Mouse (Mus musculus) MEL (cell line): ENCODE data around the gene Pfn1. TPM values are rescaled to one million over a fixed set of nuclear protein-coding genes. Genes with fewer than 3 reads are reported as not detected.
A peak's percentile ranks its signal among the peaks of the same experiment; 100 is the strongest.

Experiments used
- DNase-seq: peaks from one replicate; pipeline ENCODE4 v3.0.0; 2011; ENCODE audit warnings: low read depth, low spot score
- H3K27ac ChIP-seq: 2 replicates; pipeline ENCODE4 v1.5.1; 2012; ENCODE audit warnings: low read depth, mild to moderate bottlenecking, control low read depth, low read length, moderate library complexity; ENCODE audit not compliant: control insufficient read depth
- H3K27me3 ChIP-seq, 2 experiments: fragments of 150-350 bp in 1 of 2; sonication (generic) in 1 of 2; 2 replicates each; pipeline ENCODE4 v1.6.1; 2012; ENCODE audit warnings: low read length in 2 of 2, mild to moderate bottlenecking in 2 of 2, improper control_type of control experiment in 1 of 2, moderate library complexity in 1 of 2; ENCODE audit not compliant: insufficient read depth in 2 of 2, control insufficient read depth in 1 of 2
- H3K36me3 ChIP-seq, 2 experiments: 2 replicates each; pipeline ENCODE4 v1.6.1; 2012 to 2014; ENCODE audit warnings: low read length in 2 of 2, improper control_type of control experiment in 1 of 2, inconsistent platforms in 1 of 2, mild to moderate bottlenecking in 1 of 2; ENCODE audit not compliant: insufficient read depth in 2 of 2, control insufficient read depth in 1 of 2
- H3K4me1 ChIP-seq, 2 experiments: fragments of 150-350 bp in 1 of 2; sonication (generic) in 1 of 2; 2 replicates each; pipeline ENCODE4 v1.6.1; 2012; ENCODE audit warnings: low read length in 2 of 2, improper control_type of control experiment in 1 of 2, mild to moderate bottlenecking in 1 of 2; ENCODE audit not compliant: insufficient read depth in 2 of 2, control insufficient read depth in 1 of 2
- H3K4me3 ChIP-seq, 2 experiments: fragments of 150-350 bp in 1 of 2; sonication (generic) in 1 of 2; 2 replicates each; pipeline ENCODE4 v1.5.1; 2012; ENCODE audit warnings: low read depth in 2 of 2, low read length in 2 of 2, mild to moderate bottlenecking in 2 of 2, moderate library complexity in 2 of 2, control low read depth in 1 of 2, improper control_type of control experiment in 1 of 2; ENCODE audit not compliant: control insufficient read depth in 1 of 2, insufficient read depth in 1 of 2
- H3K79me2 ChIP-seq: 2 replicates; pipeline ENCODE4 v1.6.1; 2012; ENCODE audit warnings: mild to moderate bottlenecking, low read length, moderate library complexity; ENCODE audit not compliant: control insufficient read depth, poor library complexity, insufficient read depth
- H3K9ac ChIP-seq: 2 replicates; pipeline ENCODE4 v1.6.1; 2012; ENCODE audit warnings: low read depth, mild to moderate bottlenecking, control low read depth, low read length, moderate library complexity; ENCODE audit not compliant: control insufficient read depth, poor library complexity, severe bottlenecking
- H3K9me3 ChIP-seq: fragments of 150-350 bp; sonication (generic); replicated peaks from 2 replicates; pipeline ENCODE4 v1.6.1; 2012; ENCODE audit warnings: mild to moderate bottlenecking, low read length, improper control_type of control experiment, moderate library complexity; ENCODE audit not compliant: insufficient read depth
- BHLHE40 ChIP-seq: IDR thresholded peaks from 2 replicates; pipeline ENCODE4 v1.6.1; 2012; ENCODE audit warnings: low read depth, mild to moderate bottlenecking, inconsistent platforms, low read length, improper control_type of control experiment, borderline replicate concordance
- CTCF ChIP-seq, 3 experiments: IDR thresholded peaks in 2 of 3; conservative IDR thresholded peaks in 1 of 3; 2 replicates each; pipeline ENCODE4 v1.5.1; 2011 to 2012; ENCODE audit warnings: low read length in 3 of 3, low read depth in 2 of 3, mild to moderate bottlenecking in 2 of 3, improper control_type of control experiment in 1 of 3, inconsistent platforms in 1 of 3, mixed read lengths in 1 of 3, moderate library complexity in 1 of 3; ENCODE audit not compliant: control insufficient read depth in 1 of 3, insufficient read depth in 1 of 3, poor library complexity in 1 of 3, severe bottlenecking in 1 of 3
- E2F4 ChIP-seq: IDR thresholded peaks from 2 replicates; pipeline ENCODE4 v1.6.1; 2011; ENCODE audit warnings: low read depth, low read length, improper control_type of control experiment, borderline replicate concordance
- ELF1 ChIP-seq: IDR thresholded peaks from 2 replicates; pipeline ENCODE4 v1.6.1; 2014; ENCODE audit warnings: low read depth, mild to moderate bottlenecking, inconsistent platforms, low read length, improper control_type of control experiment, moderate library complexity
- EP300 ChIP-seq, 2 experiments: IDR thresholded peaks; 2 replicates each; pipeline ENCODE4 v1.6.1; 2011; ENCODE audit warnings: improper control_type of control experiment in 2 of 2, low read length in 2 of 2, low read depth in 1 of 2, mild to moderate bottlenecking in 1 of 2
- ETS1 ChIP-seq: IDR thresholded peaks from 2 replicates; pipeline ENCODE4 v1.6.1; 2012; ENCODE audit warnings: low read depth, mild to moderate bottlenecking, inconsistent platforms, low read length, improper control_type of control experiment, moderate library complexity
- GATA1 ChIP-seq: IDR thresholded peaks from 2 replicates; pipeline ENCODE4 v1.6.1; 2011; ENCODE audit warnings: low read depth, low read length, improper control_type of control experiment
- JUND ChIP-seq: IDR thresholded peaks from 2 replicates; pipeline ENCODE4 v1.6.1; 2011; ENCODE audit warnings: low read depth, mild to moderate bottlenecking, improper control_type of control experiment, low read length
- KAT2A ChIP-seq: conservative IDR thresholded peaks from 2 replicates; pipeline ENCODE4 v1.6.1; 2012; ENCODE audit warnings: low read depth, low read length, improper control_type of control experiment, inconsistent platforms
- MAX ChIP-seq: IDR thresholded peaks from 2 replicates; pipeline ENCODE4 v1.6.1; 2011; ENCODE audit warnings: low read length, improper control_type of control experiment
- MAZ ChIP-seq: IDR thresholded peaks from 2 replicates; pipeline ENCODE4 v1.6.1; 2012; ENCODE audit warnings: low read depth, mild to moderate bottlenecking, inconsistent platforms, low read length, improper control_type of control experiment
- MEF2A ChIP-seq: IDR thresholded peaks from 2 replicates; pipeline ENCODE4 v1.6.1; 2014; ENCODE audit warnings: low read depth, mild to moderate bottlenecking, inconsistent platforms, low read length, improper control_type of control experiment; ENCODE audit not compliant: poor library complexity, insufficient replicate concordance, severe bottlenecking; ENCODE audit errors: extremely low read depth
- MXI1 ChIP-seq: IDR thresholded peaks from 2 replicates; pipeline ENCODE4 v1.6.1; 2011; ENCODE audit warnings: mild to moderate bottlenecking, low read depth, low read length, improper control_type of control experiment
- MYB ChIP-seq: IDR thresholded peaks from 2 replicates; pipeline ENCODE4 v1.6.1; 2011; ENCODE audit warnings: mild to moderate bottlenecking, low read depth, low read length, improper control_type of control experiment
- MYC ChIP-seq: IDR thresholded peaks from 2 replicates; pipeline ENCODE4 v1.6.1; 2011; ENCODE audit warnings: low read depth, mild to moderate bottlenecking, low read length, improper control_type of control experiment, moderate library complexity
- NELFE ChIP-seq: IDR thresholded peaks from 2 replicates; pipeline ENCODE4 v1.6.1; 2011; ENCODE audit warnings: low read depth, low read length, improper control_type of control experiment
- NRF1 ChIP-seq: IDR thresholded peaks from 2 replicates; pipeline ENCODE4 v1.6.1; 2014; ENCODE audit warnings: low read depth, mild to moderate bottlenecking, inconsistent platforms, low read length, improper control_type of control experiment, moderate library complexity; ENCODE audit not compliant: poor library complexity, insufficient read depth, severe bottlenecking
- POLR2A ChIP-seq, 2 experiments: IDR thresholded peaks; 2 replicates each; pipeline ENCODE4 v1.6.1; 2011 to 2012; ENCODE audit warnings: low read length in 2 of 2, mild to moderate bottlenecking in 2 of 2, control low read depth in 1 of 2, improper control_type of control experiment in 1 of 2, low read depth in 1 of 2, moderate library complexity in 1 of 2; ENCODE audit not compliant: control insufficient read depth in 1 of 2, insufficient read depth in 1 of 2, poor library complexity in 1 of 2
- POLR2AphosphoS2 ChIP-seq: IDR thresholded peaks from 2 replicates; pipeline ENCODE4 v1.6.1; 2011; ENCODE audit warnings: low read length, improper control_type of control experiment
- POLR2AphosphoS5 ChIP-seq: IDR thresholded peaks from 2 replicates; pipeline ENCODE4 v1.6.1; 2012; ENCODE audit warnings: low read depth, borderline replicate concordance, mild to moderate bottlenecking, inconsistent platforms, low read length, moderate library complexity, mixed read lengths
- RAD21 ChIP-seq: IDR thresholded peaks from 2 replicates; pipeline ENCODE4 v1.6.1; 2011; ENCODE audit warnings: mild to moderate bottlenecking, low read depth, low read length, improper control_type of control experiment
- RCOR1 ChIP-seq: IDR thresholded peaks from 2 replicates; pipeline ENCODE4 v1.6.1; 2012; ENCODE audit warnings: low read depth, mild to moderate bottlenecking, inconsistent platforms, low read length, improper control_type of control experiment
- SIN3A ChIP-seq: IDR thresholded peaks from 2 replicates; pipeline ENCODE4 v1.6.1; 2012; ENCODE audit warnings: low read length, improper control_type of control experiment, inconsistent platforms
- SMC3 ChIP-seq: IDR thresholded peaks from 2 replicates; pipeline ENCODE4 v1.6.1; 2011; ENCODE audit warnings: low read depth, low read length, improper control_type of control experiment
- TAL1 ChIP-seq: IDR thresholded peaks from 2 replicates; pipeline ENCODE4 v1.6.1; 2012; ENCODE audit warnings: mild to moderate bottlenecking, inconsistent platforms, low read length, moderate library complexity, mixed read lengths
- TBP ChIP-seq: IDR thresholded peaks from 2 replicates; pipeline ENCODE4 v1.8.0; 2011; ENCODE audit warnings: low read depth, low read length, improper control_type of control experiment
- TCF12 ChIP-seq: IDR thresholded peaks from 2 replicates; pipeline ENCODE4 v1.6.1; 2014; ENCODE audit warnings: low read depth, mild to moderate bottlenecking, inconsistent platforms, low read length, improper control_type of control experiment, moderate library complexity
- UBTF ChIP-seq: IDR thresholded peaks from 2 replicates; pipeline ENCODE4 v1.6.1; 2012; ENCODE audit warnings: low read depth, mild to moderate bottlenecking, inconsistent platforms, low read length, improper control_type of control experiment, moderate library complexity, borderline replicate concordance; ENCODE audit not compliant: insufficient read depth
- USF1 ChIP-seq: IDR thresholded peaks from 2 replicates; pipeline ENCODE4 v1.6.1; 2014; ENCODE audit warnings: low read depth, mild to moderate bottlenecking, inconsistent platforms, low read length, improper control_type of control experiment, moderate library complexity
- USF2 ChIP-seq, 2 experiments: IDR thresholded peaks; 2 replicates each; pipeline ENCODE4 v1.6.1; 2011 to 2012; ENCODE audit warnings: improper control_type of control experiment in 2 of 2, low read length in 2 of 2, borderline replicate concordance in 1 of 2, inconsistent platforms in 1 of 2, low read depth in 1 of 2, mild to moderate bottlenecking in 1 of 2; ENCODE audit not compliant: insufficient read depth in 1 of 2
- ZC3H11A ChIP-seq: IDR thresholded peaks from 2 replicates; pipeline ENCODE4 v1.6.1; 2012; ENCODE audit warnings: low read depth, mild to moderate bottlenecking, inconsistent platforms, low read length, improper control_type of control experiment
- ZKSCAN1 ChIP-seq: IDR thresholded peaks from 2 replicates; pipeline ENCODE4 v1.6.1; 2012; ENCODE audit warnings: low read depth, mild to moderate bottlenecking, inconsistent platforms, low read length, improper control_type of control experiment, moderate library complexity
- ZMIZ1 ChIP-seq: IDR thresholded peaks from 2 replicates; pipeline ENCODE4 v1.6.1; 2012; ENCODE audit warnings: low read depth, mild to moderate bottlenecking, inconsistent platforms, low read length, improper control_type of control experiment, moderate library complexity
- polyA plus RNA-seq, 2 experiments: library from polyadenylated mRNA; stranded (reverse) in 1 of 2; unstranded in 1 of 2; fragments of >175 nt in 1 of 2; fragments of >200 nt in 1 of 2; gene quantifications; 2 replicates each; pipeline versions ENCODE4 v1.2.1 to v1.2.4; 2012; ENCODE audit warnings: low replicate concordance in 2 of 2, low read depth in 1 of 2; ENCODE audit not compliant: insufficient read length in 2 of 2, insufficient read depth in 1 of 2, missing spikeins in 1 of 2
- total RNA-seq: library from RNA; depleted of rRNA; stranded (reverse); fragments of 300-350 nt; gene quantifications from 2 replicates; pipeline ENCODE4 v1.2.3, GENCODE M21; 2012

The Pfn1 gene
- total and polyA plus RNA-seq, 3 experiments = 1,332 to 5,980 (median 2,392) TPM

GRCm38 (mm10) chr11:70638714-70639278 lies 15.6 kb downstream of the Pfn1 start, which contains the start of gene Gp1ba:
Gene Gp1ba (plus strand): TSS chr11:70639122.
- Histone ChIP-seq H3K4me3 (peak within 1 kb of the TSS; percentile 8 to 9), H3K79me2 (peaks cover 10% of the 10 kb centered on the region; the same call in 1 of the 2 replicates), H3K9ac (peak within 1 kb of the TSS; percentile 52), H3K27me3 (no peaks in the 10 kb centered on the region), H3K36me3 (peaks cover 0 to 41% of the 10 kb centered on the region in 2 experiments; a peak in 2 of 4 replicates), H3K9me3 (no peaks in the 10 kb centered on the region), H3K27ac (peak within 1 kb of the TSS; percentile 96), H3K4me1 (peaks cover 14 to 47% of the 10 kb centered on the region in 2 experiments)
- peak; percentile 57 for TF ChIP-seq NELFE
- TF ChIP-seq EP300 (IDR thresholded peaks at IDR 0.05; ENCODE audit: low read depth in 1 of 2, low read length in 2 of 2) = peak; percentile 99
- TF ChIP-seq MAZ = peak; percentile 10; the same call in 1 of the 2 replicates
- no peak for TF ChIP-seq UBTF
- no peak for TF ChIP-seq POLR2AphosphoS5
- no peak for TF ChIP-seq MYB
- no peak for TF ChIP-seq MEF2A
- peak; percentile 49; the same call in 1 of the 2 replicates for TF ChIP-seq MXI1
- TF ChIP-seq RAD21 = no peak
- TF ChIP-seq SIN3A = peak; percentile 90
- TF ChIP-seq TBP = peak; percentile 91
- TF ChIP-seq TCF12 = peak; percentile 99
- peak; percentile 70; the same call in 1 of the 2 replicates for TF ChIP-seq POLR2AphosphoS2
- TF ChIP-seq MYC = peak; percentile 43
- no peak for TF ChIP-seq ELF1
- peak; percentile 44 to 86; a peak in 2 of 4 replicates for TF ChIP-seq POLR2A (IDR thresholded peaks at IDR 0.05; ENCODE audit: control insufficient read depth in 1 of 2, insufficient read depth in 1 of 2, low read depth in 1 of 2, low read length in 2 of 2, poor library complexity in 1 of 2)
- TF ChIP-seq ZKSCAN1 = no peak
- 0 out of 4 replicates have a peak, but pooled peaks of 1 of the 2 experiments have one; percentile 22 for TF ChIP-seq USF2 (IDR thresholded peaks at IDR 0.05; ENCODE audit: borderline replicate concordance in 1 of 2, insufficient read depth in 1 of 2, low read depth in 1 of 2, low read length in 2 of 2)
- TF ChIP-seq TAL1 = peak; percentile 97
- peak; percentile 69; the same call in 1 of the 2 replicates for TF ChIP-seq ZMIZ1
- TF ChIP-seq USF1 = peak; percentile 91
- peak; percentile 90 for TF ChIP-seq ETS1
- TF ChIP-seq JUND = no peak
- TF ChIP-seq NRF1 = no peak
- TF ChIP-seq GATA1 = peak; percentile 100
- TF ChIP-seq ZC3H11A = no peak
- TF ChIP-seq E2F4 = no peak
- no peak for TF ChIP-seq CTCF (IDR thresholded peaks at IDR 0.05 in 2 of 3, conservative IDR thresholded peaks at IDR 0.05 in 1 of 3; ENCODE audit: control insufficient read depth in 1 of 3, insufficient read depth in 1 of 3, low read depth in 2 of 3, low read length in 3 of 3, poor library complexity in 1 of 3, severe bottlenecking in 1 of 3)
- peak; percentile 77 for TF ChIP-seq MAX
- no peak for TF ChIP-seq KAT2A
- TF ChIP-seq RCOR1 = peak; percentile 93
- TF ChIP-seq SMC3 = no peak
- peak; percentile 82; the same call in 1 of the 2 replicates for TF ChIP-seq BHLHE40
- peak; percentile 97 for DNase-seq
